Mouse (Mus musculus) cerebellum, postnatal 36 days (tissue): ENCODE measurements around the gene Mob4.
A peak's percentile ranks its signal among the peaks of the same experiment; 100 is the strongest.

ENCODE experiments used
- DNase-seq, 2 experiments: peaks; one replicate each; pipeline ENCODE4 v3.0.0; 2021 to 2022; ENCODE audit warnings: mixed read lengths in 2 of 2

Gene Mob4

GRCm38 (mm10) chr1:55132308-55132707 is 1.3 kb downstream of the Mob4 start:
- no peak for DNase-seq

GRCm38 (mm10) chr1:55133173-55133572 is 2.1 kb downstream of the Mob4 start:
- no peak for DNase-seq

GRCm38 (mm10) chr1:55134301-55134700 is 3.3 kb downstream of the Mob4 start:
- DNase-seq = no peak

- DNase-seq = no peak
Measured at GRCm38 (mm10) chr1:55135846-55136245, 4.8 kb downstream of the Mob4 start.

- DNase-seq = no peak
Measured at GRCm38 (mm10) chr1:55144338-55144737, 13.3 kb downstream of the Mob4 start.

- peak; percentile 53 to 56 for DNase-seq
Measured at GRCm38 (mm10) chr1:55145556-55145955, 14.5 kb downstream of the Mob4 start.

GRCm38 (mm10) chr1:55157329-55157728 is 26.3 kb downstream of the Mob4 start:
- DNase-seq = no peak

GRCm38 (mm10) chr1:55158211-55158610 is 27.2 kb downstream of the Mob4 start:
- no peak for DNase-seq

- no peak for DNase-seq
Measured at GRCm38 (mm10) chr1:55158821-55159220, 27.8 kb downstream of the Mob4 start.

GRCm38 (mm10) chr1:55160218-55160617 is 29.2 kb downstream of the Mob4 start:
- no peak for DNase-seq

- peak; percentile 19 to 45 for DNase-seq
Measured at GRCm38 (mm10) chr1:55160831-55161638, 30.0 kb downstream of the Mob4 start.

GRCm38 (mm10) chr1:55161895-55162294 is 30.9 kb downstream of the Mob4 start:
- peak in 1 of 2 experiments; percentile 14 for DNase-seq

- no peak for DNase-seq
Measured at GRCm38 (mm10) chr1:55162781-55163180, 31.8 kb downstream of the Mob4 start.

GRCm38 (mm10) chr1:55164005-55164404 is 33.0 kb downstream of the Mob4 start:
- no peak for DNase-seq

GRCm38 (mm10) chr1:55167560-55167959 is 36.5 kb downstream of the Mob4 start:
- no peak for DNase-seq

- DNase-seq = no peak
Measured at GRCm38 (mm10) chr1:55168591-55168990, 37.6 kb downstream of the Mob4 start.

- DNase-seq = no peak
Measured at GRCm38 (mm10) chr1:55171361-55172325, 40.6 kb downstream of the Mob4 start.

GRCm38 (mm10) chr1:55173720-55174557 is 42.9 kb downstream of the Mob4 start:
- DNase-seq = no peak

- DNase-seq = no peak
Measured at GRCm38 (mm10) chr1:55174558-55175034, 43.6 kb downstream of the Mob4 start.

- no peak for DNase-seq
Measured at GRCm38 (mm10) chr1:55179917-55180566, 49.0 kb downstream of the Mob4 start.

- DNase-seq = no peak
Measured at GRCm38 (mm10) chr1:55182392-55182791, 51.4 kb downstream of the Mob4 start.

- no peak for DNase-seq
Measured at GRCm38 (mm10) chr1:55185718-55186117, 54.7 kb downstream of the Mob4 start.
